ENCODE assay signal across 12 mouse cellular contexts in the genomic region with DNA sequence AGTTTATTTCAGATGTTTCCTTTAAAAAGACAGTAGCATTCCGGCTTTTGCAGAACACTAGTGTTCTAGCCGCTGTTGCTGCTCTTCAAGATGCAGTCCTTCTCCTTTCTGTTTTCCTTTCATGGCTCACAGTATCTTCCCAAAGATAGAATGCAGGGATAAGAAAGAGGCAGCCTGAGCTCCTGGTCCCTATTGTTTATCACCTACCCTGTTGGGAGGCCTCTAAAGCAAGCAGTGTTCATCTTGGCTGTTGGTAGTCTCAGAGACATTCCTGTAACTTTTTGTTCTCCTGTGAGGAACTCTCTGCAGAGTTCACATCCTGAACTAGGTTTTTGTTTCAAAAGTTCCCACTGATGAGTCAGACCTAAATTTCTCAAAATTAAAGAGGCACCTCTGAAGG. TPM values are rescaled to one million over a fixed set of nuclear protein-coding genes. Genes with fewer than 3 reads are reported as not detected.
DNase-seq lines count a peak whose midpoint lies in the region; ATAC-seq lines count a peak whose summit lies in the region.
"Had no signal": no experiment of that assay in that cellular context is flagged by ENCODE, and none has a peak within 500 bp of the region (broad histone marks: within the 10 kb centered on the region; RNA-seq: fewer than 3 reads in every experiment).

No protein-coding gene starts in this region.

- no peak for DNase-seq in heart, adult 8-10 months (ENCODE audit: low spot score)
- no peak for DNase-seq in lung, postnatal 14 days
- DNase-seq in frontal cortex, postnatal 10 days (ENCODE audit: low spot score in 2 of 2): no peak
- DNase-seq: forebrain, postnatal 0 days; thymus, adult 18-20 months had no signal

- H3K36me3 ChIP-seq in heart, embryonic 14.5 days (ENCODE audit: control insufficient read depth, insufficient read depth, low read length): no peaks in the 10 kb centered on the region
- H3K36me3 ChIP-seq in lung, embryonic 16.5 days (ENCODE audit: control insufficient read depth, insufficient read depth, low read length): no peaks in the 10 kb centered on the region
- H3K36me3 ChIP-seq in hindbrain, embryonic 13.5 days: no peaks in the 10 kb centered on the region
- H3K36me3 ChIP-seq in stomach, embryonic 15.5 days: no peaks in the 10 kb centered on the region
- H3K36me3 ChIP-seq: limb, embryonic 12.5 days had no signal

- peaks cover 5 to 18% of the 10 kb centered on the region in 2 experiments; a peak in 3 of 4 replicates for H3K4me1 ChIP-seq in heart, embryonic 14.5 days (ENCODE audit: control insufficient read depth in 2 of 2, insufficient read depth in 2 of 2, low read length in 2 of 2)
- H3K4me1 ChIP-seq in lung, embryonic 16.5 days (replicated peaks; ENCODE audit: control insufficient read depth, insufficient read depth, low read length): peaks cover 21% of the 10 kb centered on the region
- H3K4me1 ChIP-seq in hindbrain, embryonic 13.5 days (replicated peaks): peaks cover 45% of the 10 kb centered on the region
- H3K4me1 ChIP-seq in stomach, embryonic 15.5 days: peaks cover 14% of the 10 kb centered on the region

- no peak for ATAC-seq in heart, embryonic 14.5 days (ENCODE audit: insufficient number of reproducible peaks, insufficient read depth, low FRiP score, low read depth)
- no peak for ATAC-seq in lung, embryonic 16.5 days (ENCODE audit: low read depth)
- no peak for ATAC-seq in hindbrain, embryonic 13.5 days (ENCODE audit: low FRiP score)
- no peak for ATAC-seq in stomach, embryonic 15.5 days (ENCODE audit: insufficient read depth, low FRiP score, low read depth)
- no peak for ATAC-seq in megakaryocyte progenitor cell, adult 5-6 weeks (replicated peaks; ENCODE audit: poor library complexity)
- ATAC-seq: forebrain, postnatal 0 days had no signal

- no peak overlapping the region for H3K4me3 ChIP-seq in heart, embryonic 14.5 days (ENCODE audit: control insufficient read depth in 1 of 2, insufficient read depth in 1 of 2, low read depth in 1 of 2, low read length in 2 of 2)
- H3K4me3 ChIP-seq in lung, embryonic 16.5 days (ENCODE audit: low read length): no peak overlapping the region
- H3K4me3 ChIP-seq in hindbrain, embryonic 13.5 days: no peak overlapping the region
- H3K4me3 ChIP-seq in stomach, embryonic 15.5 days (replicated peaks): no peak overlapping the region
- H3K4me3 ChIP-seq: limb, embryonic 12.5 days had no signal

- no peak overlapping the region for H3K9ac ChIP-seq in heart, embryonic 14.5 days (ENCODE audit: low read length)
- H3K9ac ChIP-seq in lung, embryonic 16.5 days (ENCODE audit: low read length): peak overlapping the region; percentile 24; the same call in 1 of the 2 replicates
- H3K9ac ChIP-seq in hindbrain, embryonic 13.5 days: 0 out of 2 replicates have a peak overlapping the region, but pooled peaks have one; percentile 5
- no peak overlapping the region for H3K9ac ChIP-seq in stomach, embryonic 15.5 days
- H3K9ac ChIP-seq: forebrain, postnatal 0 days; limb, embryonic 12.5 days had no signal

- H3K27me3 ChIP-seq in heart, embryonic 14.5 days (ENCODE audit: control insufficient read depth, insufficient read depth, low read length): no peaks in the 10 kb centered on the region
- peaks cover 4% of the 10 kb centered on the region for H3K27me3 ChIP-seq in lung, embryonic 16.5 days (ENCODE audit: control insufficient read depth, insufficient read depth, low read depth, low read length)
- no peaks in the 10 kb centered on the region for H3K27me3 ChIP-seq in hindbrain, embryonic 13.5 days
- no peaks in the 10 kb centered on the region for H3K27me3 ChIP-seq in stomach, embryonic 15.5 days (replicated peaks)

- 0 out of 4 replicates have a peak overlapping the region, but pooled peaks have one; percentile 15 to 35 for H3K27ac ChIP-seq in heart, embryonic 14.5 days (replicated peaks in 1 of 2; ENCODE audit: control insufficient read depth in 1 of 2, insufficient read depth in 1 of 2, low read depth in 2 of 2, low read length in 2 of 2)
- peak overlapping the region; percentile 55; the same call in 1 of the 2 replicates for H3K27ac ChIP-seq in lung, embryonic 16.5 days (ENCODE audit: low read length)
- H3K27ac ChIP-seq in hindbrain, embryonic 13.5 days: peak overlapping the region; percentile 60; the same call in 1 of the 2 replicates
- peak overlapping the region; percentile 99; the same call in 1 of the 2 replicates for H3K27ac ChIP-seq in stomach, embryonic 15.5 days
- H3K27ac ChIP-seq: limb, embryonic 12.5 days; macrophage had no signal

- no peaks in the 10 kb centered on the region for H3K9me3 ChIP-seq in heart, embryonic 14.5 days (ENCODE audit: control insufficient read depth, low read length)
- H3K9me3 ChIP-seq in lung, embryonic 16.5 days (ENCODE audit: control insufficient read depth, low read length): no peaks in the 10 kb centered on the region
- no peaks in the 10 kb centered on the region for H3K9me3 ChIP-seq in hindbrain, embryonic 13.5 days
- H3K9me3 ChIP-seq in stomach, embryonic 15.5 days: no peaks in the 10 kb centered on the region
- H3K9me3 ChIP-seq: limb, embryonic 12.5 days had no signal

- H3K4me2 ChIP-seq in heart, embryonic 14.5 days (ENCODE audit: low read length): no peak overlapping the region
- no peak overlapping the region for H3K4me2 ChIP-seq in lung, embryonic 16.5 days (ENCODE audit: low read depth, low read length)
- peak overlapping the region; percentile 25; the same call in 1 of the 2 replicates for H3K4me2 ChIP-seq in hindbrain, embryonic 13.5 days
- H3K4me2 ChIP-seq in stomach, embryonic 15.5 days: 0 out of 2 replicates have a peak overlapping the region, but pooled peaks have one; percentile 14
- H3K4me2 ChIP-seq: limb, embryonic 12.5 days had no signal

- whole genome bisulfite sequencing in heart, embryonic 14.5 days: 52% methylated on average over 2 of the region's 2 CpGs
- WGBS in lung, embryonic 16.5 days: 29% methylated on average over 2 of the region's 2 CpGs
- WGBS in hindbrain, embryonic 13.5 days: 13% methylated on average over 2 of the region's 2 CpGs
- WGBS in stomach, embryonic 15.5 days: 37% methylated on average over 2 of the region's 2 CpGs

RNA-seq across cellular contexts. Expression of a gene that starts 3.8 kb away (rescaled TPM):
- 50.1 and 55.4 TPM in 2 replicates for polyA plus RNA-seq in heart, embryonic 14.5 days (2014; fragmentation: Nextera tagmentation; extraction: Ambion mirVana)
- total RNA-seq in heart, adult 8-10 months (2022): 10 to 100 TPM; 27.9 to 32.8 (median 30.9) TPM
- polyA plus RNA-seq in lung, embryonic 16.5 days (2015; fragmentation: Nextera tagmentation; extraction: Ambion mirVana): 94.4 and 99.9 TPM in 2 replicates
- polyA plus RNA-seq in hindbrain, embryonic 13.5 days (2015; fragmentation: Nextera tagmentation; extraction: Ambion mirVana): 211 and 212 TPM in 2 replicates
- polyA plus RNA-seq in stomach, embryonic 15.5 days (2015; fragmentation: Nextera tagmentation; extraction: Ambion mirVana): 139 and 150 TPM in 2 replicates
- 12.7 and 24.6 TPM in 2 replicates for total RNA-seq in megakaryocyte progenitor cell, adult 5-6 weeks (2015)
- total RNA-seq in megakaryocyte progenitor cell, adult 5-6 weeks (2017): 13.0 and 26.3 TPM in 2 replicates

Comparison
In these comparisons a context has a peak if more than half of its experiments do, and no peak if none do; other contexts are left out.
1. H3K27ac ChIP-seq: peak in every context shown above with its lines; median percentile 99 in stomach, embryonic 15.5 days; 60 in hindbrain, embryonic 13.5 days; 55 in lung, embryonic 16.5 days; 25 in heart, embryonic 14.5 days.
2. H3K4me2 ChIP-seq: peak in hindbrain, embryonic 13.5 days (single experiment) and stomach, embryonic 15.5 days (single experiment); none in heart, embryonic 14.5 days (single experiment) and lung, embryonic 16.5 days (single experiment).
3. H3K9ac ChIP-seq: peak in lung, embryonic 16.5 days (single experiment) and hindbrain, embryonic 13.5 days (single experiment); none in heart, embryonic 14.5 days (single experiment) and stomach, embryonic 15.5 days (single experiment).